ENCODE assay signal across 16 mouse cellular contexts in the genomic region with DNA sequence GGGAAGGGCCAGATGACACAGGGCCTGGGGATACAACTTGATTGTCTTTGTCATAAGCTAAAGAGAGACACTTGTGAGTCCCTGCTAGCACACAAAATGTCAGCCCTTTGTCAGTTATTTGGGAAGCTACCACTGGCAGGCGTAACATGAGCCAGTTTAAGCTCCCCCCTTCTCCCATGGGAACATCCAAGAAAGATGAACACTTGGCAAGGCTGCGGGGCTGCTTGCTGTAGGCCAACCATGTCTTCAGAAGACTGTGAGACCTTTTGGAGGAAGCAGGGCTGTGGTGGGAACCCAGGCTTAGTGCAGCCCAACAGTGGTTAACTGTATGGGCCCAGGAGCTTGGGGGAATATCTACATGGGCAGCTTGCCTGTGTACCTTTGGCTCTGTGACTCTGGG.
"Had no signal": no experiment of that assay in that cellular context is flagged by ENCODE, and none has a peak within 500 bp of the region (broad histone marks: within the 10 kb centered on the region; RNA-seq: fewer than 3 reads in every experiment).

No protein-coding gene starts in this region.

- ATAC-seq: liver, postnatal 0 days had no signal

- H3K27ac ChIP-seq: liver, embryonic 14.5 days; neural tube, embryonic 12.5 days; neural tube, embryonic 15.5 days; stomach, embryonic 15.5 days had no signal

- H3K9me3 ChIP-seq: limb, embryonic 15.5 days; neural tube, embryonic 15.5 days; stomach, embryonic 15.5 days had no signal

- DNase-seq: kidney, adult 11 months; kidney, adult 8-10 months; kidney, postnatal 14 days; left cerebral cortex, postnatal 4 days; liver, postnatal 0 days; midbrain, embryonic 14.5 days; right cerebral cortex, postnatal 25 days; spleen, adult 18-20 months had no signal

- H3K36me3 ChIP-seq: limb, embryonic 12.5 days; limb, embryonic 15.5 days; neural tube, embryonic 12.5 days; neural tube, embryonic 15.5 days; stomach, embryonic 15.5 days had no signal

- H3K4me3 ChIP-seq: limb, embryonic 12.5 days; limb, embryonic 15.5 days; neural tube, embryonic 12.5 days; neural tube, embryonic 15.5 days; stomach, embryonic 15.5 days had no signal

- H3K4me2 ChIP-seq: limb, embryonic 15.5 days; liver, embryonic 11.5 days; midbrain, embryonic 11.5 days; neural tube, embryonic 15.5 days; stomach, embryonic 15.5 days had no signal

- H3K27me3 ChIP-seq: limb, embryonic 15.5 days; neural tube, embryonic 15.5 days had no signal

- H3K9ac ChIP-seq: limb, embryonic 12.5 days; limb, embryonic 15.5 days; liver, embryonic 14.5 days; liver, postnatal 0 days; neural tube, embryonic 12.5 days; stomach, embryonic 15.5 days had no signal
